Mouse (Mus musculus) spleen, postnatal 36 days (tissue): ENCODE results near the gene Zcchc24.

Experiments used
- DNase-seq, 2 experiments: peaks; one replicate each; pipeline ENCODE4 v3.0.0; 2022; ENCODE audit warnings: low spot score in 2 of 2, mixed read lengths in 1 of 2

The Zcchc24 gene

GRCm38 (mm10) chr14:25718471-25718870 lies 50.4 kb downstream of the Zcchc24 start:
- peak in 1 of 2 experiments; percentile 51 for DNase-seq

DNA sequence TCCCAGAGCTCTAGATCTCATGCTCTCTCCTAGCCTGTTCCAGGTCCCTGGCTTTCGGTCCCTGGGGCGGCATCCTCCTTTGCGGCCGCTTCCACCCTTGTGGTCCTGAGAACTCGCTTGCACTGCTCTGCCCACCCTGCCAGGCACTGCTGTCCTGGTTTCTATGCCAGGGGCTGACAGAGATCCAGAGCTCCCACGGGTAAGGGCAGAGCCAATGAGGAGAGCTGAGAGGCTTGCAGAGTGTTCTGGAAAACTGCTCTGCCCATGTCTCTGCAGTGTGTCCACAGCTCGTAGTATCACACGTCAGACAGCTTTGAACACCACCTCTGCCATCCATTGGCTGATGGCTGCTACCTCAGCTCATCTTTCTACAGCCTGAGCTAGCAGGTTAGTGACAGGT lies 51.1 kb downstream of the Zcchc24 start:
- DNase-seq, result no peak

DNA sequence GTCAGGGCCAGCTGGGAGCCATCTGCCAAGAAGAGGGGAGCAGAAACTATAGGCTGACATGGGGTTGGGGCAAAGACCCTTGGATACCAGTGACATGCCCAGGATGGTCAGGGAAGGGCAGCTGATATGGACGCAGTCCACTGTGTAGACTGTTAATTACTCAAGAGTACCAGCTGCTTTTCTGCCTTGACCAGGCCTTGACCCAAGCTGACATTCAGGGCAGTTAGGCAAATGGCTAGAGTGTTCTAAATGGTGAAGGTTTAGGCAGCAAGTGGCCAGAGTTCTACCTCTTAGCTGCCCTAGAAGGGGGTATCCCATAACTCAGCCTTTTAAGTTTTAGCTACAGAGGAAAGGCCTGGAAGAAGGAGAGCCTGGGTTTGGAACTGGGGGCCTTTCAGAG lies 52.3 kb downstream of the Zcchc24 start:
- DNase-seq, result no peak

GRCm38 (mm10) chr14:25713443-25713842 lies 55.4 kb downstream of the Zcchc24 start:
- no peak for DNase-seq

- no peak for DNase-seq
Observed at GRCm38 (mm10) chr14:25711602-25712001, 57.2 kb downstream of the Zcchc24 start.

- DNase-seq, result no peak
Observed at GRCm38 (mm10) chr14:25711177-25711576, 57.7 kb downstream of the Zcchc24 start.

DNA sequence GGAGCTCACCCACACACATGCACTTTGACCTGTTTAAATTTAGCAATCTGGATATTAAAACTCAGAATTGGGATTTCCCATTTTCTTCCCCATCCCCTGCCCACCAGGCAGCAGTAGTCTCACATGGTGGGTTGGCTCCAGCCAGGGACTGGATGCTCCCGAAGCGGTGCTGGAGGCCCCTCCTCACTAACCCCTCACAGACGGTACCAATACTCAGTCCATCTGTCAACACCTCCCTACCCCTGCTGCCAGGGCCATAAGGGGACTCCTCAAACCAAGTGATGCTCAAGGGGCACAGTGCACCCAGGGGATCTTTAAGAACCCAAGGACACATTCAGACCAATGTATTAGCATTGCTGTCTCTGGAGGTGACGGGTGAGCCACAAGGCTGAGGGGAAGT lies 58.2 kb downstream of the Zcchc24 start:
- no peak for DNase-seq

DNA sequence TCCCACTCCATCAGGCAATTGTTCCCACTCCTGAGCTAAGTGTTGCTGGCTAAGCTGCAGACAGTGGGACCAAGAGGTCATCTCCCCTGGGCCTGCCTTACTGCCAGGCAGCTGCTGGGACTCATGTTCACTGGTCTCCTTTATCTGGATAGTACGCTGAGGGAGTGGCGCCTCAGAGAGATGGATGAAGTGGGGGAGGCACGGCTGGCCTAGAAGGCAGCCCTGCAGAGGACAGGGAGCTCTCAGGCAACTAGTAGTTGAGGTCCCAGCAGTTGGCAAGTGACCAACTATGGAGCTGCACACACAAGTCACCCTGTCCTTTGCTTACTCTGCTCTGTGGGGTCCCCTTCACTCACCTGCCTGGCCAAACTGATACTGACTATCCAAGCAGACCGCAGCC lies 58.8 kb downstream of the Zcchc24 start:
- DNase-seq, result no peak

DNA sequence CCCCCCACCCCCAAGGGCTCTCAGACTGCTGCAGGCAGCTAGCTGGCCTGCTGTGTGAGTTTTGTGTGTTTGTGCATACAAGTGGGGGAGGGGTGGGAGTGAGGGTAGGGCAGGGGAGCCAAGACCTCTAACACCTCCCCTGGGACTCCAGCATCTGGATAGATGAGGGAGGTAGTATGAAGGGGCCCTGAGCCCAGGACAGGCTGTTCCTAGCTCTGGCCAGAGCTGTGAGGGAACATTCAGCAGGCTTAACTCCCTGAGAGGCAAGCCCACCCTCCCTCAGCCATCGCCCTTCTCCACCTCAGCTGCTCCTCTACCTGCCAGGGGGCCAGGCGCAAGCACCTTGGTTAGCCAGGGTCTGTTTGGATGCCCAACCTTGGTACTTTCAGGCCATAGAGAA lies 59.9 kb downstream of the Zcchc24 start:
- no peak for DNase-seq

GRCm38 (mm10) chr14:25708451-25708850 lies 60.4 kb downstream of the Zcchc24 start:
- DNase-seq, result peak in 1 of 2 experiments; percentile 22

DNA sequence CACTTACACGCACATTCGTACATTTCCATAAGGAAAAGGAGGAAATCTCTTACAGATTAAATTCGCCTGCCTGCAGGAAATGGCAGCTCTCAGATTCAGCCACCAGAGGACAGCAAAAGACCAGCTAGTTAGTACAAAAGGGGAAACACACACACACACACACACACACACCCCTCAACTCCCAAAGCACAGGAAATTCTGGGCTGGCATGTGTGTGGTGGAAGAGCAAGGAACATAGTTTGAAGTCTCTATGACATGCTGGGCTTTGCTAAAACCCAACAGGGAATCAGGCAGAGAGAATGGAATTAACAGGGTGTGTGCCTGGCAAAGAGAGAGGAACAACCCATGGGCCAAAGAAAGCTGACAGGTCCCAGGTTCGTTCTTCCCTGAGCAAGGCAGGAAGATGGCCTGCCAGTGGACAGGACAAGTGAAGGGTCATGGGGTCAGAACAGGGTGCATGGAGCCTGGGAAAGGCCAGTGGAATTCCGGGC lies 61.1 kb downstream of the Zcchc24 start:
- peak; percentile 41 to 62 for DNase-seq

DNA sequence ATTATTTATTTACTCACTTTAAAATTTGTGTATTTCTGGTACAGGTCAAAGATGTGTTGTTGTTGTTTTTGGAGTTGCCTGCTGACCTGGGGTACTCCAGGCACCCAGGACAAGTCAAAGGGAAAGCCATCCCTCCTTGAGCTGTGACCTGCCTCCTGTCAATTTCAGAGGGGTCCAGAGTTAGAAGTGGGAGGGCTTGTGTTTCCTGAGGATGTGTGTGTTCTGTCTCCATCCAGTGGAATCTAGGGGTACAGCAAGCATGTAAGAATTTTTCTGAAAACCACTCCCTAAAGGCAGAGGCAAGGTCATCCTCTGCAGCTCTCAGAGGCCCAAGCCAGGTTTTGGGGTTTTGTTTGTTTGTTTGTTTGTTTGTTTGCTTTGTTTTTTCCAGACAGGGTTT lies 66.9 kb downstream of the Zcchc24 start:
- DNase-seq, result no peak

- no peak for DNase-seq
Observed at GRCm38 (mm10) chr14:25696356-25696755, 72.5 kb downstream of the Zcchc24 start.

DNA sequence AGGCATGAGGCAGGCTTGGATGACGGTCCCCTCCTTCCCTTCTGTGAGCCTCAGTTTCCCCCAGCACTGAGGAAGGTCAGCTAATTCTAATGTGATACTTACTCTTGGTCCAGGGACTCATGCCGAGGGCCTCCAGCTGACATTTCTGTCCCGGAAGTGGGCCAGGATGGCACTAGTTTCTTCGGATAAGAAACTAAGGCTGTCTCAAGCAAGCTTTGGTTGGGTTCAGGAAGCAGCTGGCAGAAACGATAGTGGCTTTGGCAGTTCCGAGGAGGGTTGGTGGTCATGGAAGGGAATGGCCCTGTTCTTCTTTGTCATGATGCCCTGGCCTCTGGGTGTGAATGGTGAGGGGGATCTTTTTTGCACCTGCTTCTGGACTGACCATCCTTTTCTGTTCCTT lies 73.8 kb downstream of the Zcchc24 start:
- peak; percentile 8 to 21 for DNase-seq

- no peak for DNase-seq
Observed at GRCm38 (mm10) chr14:25694569-25694897, 74.3 kb downstream of the Zcchc24 start.

GRCm38 (mm10) chr14:25693888-25694568 lies 74.8 kb downstream of the Zcchc24 start, which contains the start of gene Ppif:
Ppif (plus strand) TSS chr14:25694154.
- DNase-seq, result peak; percentile 94 to 95

- DNase-seq, result no peak
Observed at GRCm38 (mm10) chr14:25693271-25693887, 75.5 kb downstream of the Zcchc24 start.

DNA sequence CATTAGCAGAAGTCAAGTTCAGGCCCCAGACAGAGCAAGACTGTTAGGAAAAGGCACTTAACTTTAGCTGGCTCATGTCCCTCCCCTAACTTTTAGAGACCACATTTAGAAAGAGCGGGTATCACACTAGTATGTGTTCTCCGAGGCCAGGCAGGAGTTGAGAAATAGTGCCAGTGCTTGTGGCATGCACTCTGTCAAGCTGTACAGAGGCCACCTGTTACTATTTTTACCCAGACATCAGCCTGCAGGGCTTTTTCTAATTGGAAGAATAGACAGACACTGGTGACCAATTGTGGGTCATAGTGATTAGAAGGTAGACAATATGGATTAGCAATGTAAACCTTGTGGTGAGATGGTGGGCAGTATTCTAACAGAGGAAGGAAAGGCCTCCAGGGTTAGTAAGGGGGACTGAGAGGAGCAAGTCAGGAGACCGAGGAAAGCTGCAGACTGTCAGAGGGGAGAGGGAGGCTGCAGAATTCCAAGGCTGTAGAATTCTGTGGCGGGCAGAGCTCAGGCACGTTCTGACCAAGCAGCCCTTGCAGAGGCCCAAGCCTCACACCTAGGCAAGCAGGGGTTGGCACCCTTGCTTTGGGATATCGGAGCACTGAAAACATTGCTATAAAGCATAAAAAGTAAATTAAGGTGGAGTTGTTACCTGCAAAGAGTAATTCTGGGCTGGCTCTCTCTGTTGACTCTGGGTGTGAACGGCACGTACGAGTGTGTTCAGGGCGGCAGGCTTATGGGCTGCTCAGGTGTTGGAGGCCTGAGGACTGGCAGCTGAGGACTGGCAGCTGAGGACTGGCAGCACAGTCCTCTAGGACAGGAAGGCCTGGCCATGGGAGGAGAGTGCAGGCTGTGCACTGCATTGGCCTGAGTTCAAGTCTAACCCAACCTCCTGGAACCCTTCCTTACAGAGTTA lies 81.6 kb downstream of the Zcchc24 start:
- no peak for DNase-seq

DNA sequence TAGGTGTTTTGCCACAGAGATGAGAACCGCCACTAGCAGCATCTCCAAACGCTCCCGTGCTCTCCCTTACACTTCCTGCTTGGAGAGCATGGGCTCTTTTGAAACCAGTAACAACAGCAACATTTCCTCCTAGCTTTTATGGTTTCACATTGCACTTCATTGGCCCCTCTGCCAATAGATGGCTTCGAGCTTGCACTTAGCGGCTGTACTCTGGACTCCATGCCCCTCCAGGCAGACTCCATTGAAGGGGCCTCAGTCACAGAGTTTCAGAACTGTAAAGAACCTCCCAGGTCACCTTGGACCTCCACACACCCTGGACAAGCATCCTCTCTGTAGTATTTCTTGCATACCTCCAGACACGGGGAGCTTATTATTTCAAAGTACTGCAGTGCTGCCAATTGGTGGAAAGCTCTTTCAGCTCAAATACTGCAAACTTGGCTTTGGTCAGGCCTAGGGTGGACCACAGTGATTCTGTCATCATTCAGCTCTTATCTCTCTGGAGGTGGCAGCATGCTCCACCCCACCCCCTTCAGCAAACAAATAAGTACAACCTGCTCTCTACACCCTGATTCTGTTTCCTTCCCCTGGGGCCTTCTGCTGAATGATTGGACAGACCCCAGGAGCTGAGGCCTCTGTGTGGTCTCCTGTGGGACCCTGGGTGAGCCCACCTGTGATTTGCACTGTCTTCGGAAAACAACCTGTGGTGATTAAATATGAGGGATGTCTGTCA lies 82.5 kb downstream of the Zcchc24 start:
- DNase-seq, result no peak

- no peak for DNase-seq
Observed at GRCm38 (mm10) chr14:25682020-25682419, 86.8 kb downstream of the Zcchc24 start.

GRCm38 (mm10) chr14:25679625-25680024 lies 89.2 kb downstream of the Zcchc24 start:
- DNase-seq, result no peak

DNA sequence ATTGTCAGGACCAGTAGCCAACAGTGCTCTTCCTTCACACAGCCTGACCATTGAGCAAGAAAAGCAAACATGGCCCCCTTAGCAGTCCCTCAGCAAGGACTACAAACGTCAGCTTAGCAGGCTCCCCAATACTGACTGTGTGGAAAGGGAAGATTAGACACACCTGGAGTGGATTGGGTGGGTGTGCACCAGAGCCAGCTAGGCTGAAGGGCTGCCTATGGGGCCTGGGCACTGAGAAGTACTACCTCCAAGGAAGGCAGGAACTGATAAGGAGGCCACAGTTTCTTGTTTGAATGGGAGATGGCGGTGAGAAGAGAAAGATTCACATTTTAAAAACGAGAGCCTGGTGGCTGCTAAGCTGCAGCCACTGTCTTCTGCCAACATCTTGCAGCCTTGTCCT lies 101.3 kb downstream of the Zcchc24 start:
- no peak for DNase-seq
